Mouse (Mus musculus): ENCODE results near the gene Tmem53. TPM values are rescaled to one million over a fixed set of nuclear protein-coding genes. Genes with fewer than 3 reads are reported as not detected.

The Tmem53 gene
- polyA plus RNA-seq, 1 experiment from 2014 or later = 6.5 TPM

DNA sequence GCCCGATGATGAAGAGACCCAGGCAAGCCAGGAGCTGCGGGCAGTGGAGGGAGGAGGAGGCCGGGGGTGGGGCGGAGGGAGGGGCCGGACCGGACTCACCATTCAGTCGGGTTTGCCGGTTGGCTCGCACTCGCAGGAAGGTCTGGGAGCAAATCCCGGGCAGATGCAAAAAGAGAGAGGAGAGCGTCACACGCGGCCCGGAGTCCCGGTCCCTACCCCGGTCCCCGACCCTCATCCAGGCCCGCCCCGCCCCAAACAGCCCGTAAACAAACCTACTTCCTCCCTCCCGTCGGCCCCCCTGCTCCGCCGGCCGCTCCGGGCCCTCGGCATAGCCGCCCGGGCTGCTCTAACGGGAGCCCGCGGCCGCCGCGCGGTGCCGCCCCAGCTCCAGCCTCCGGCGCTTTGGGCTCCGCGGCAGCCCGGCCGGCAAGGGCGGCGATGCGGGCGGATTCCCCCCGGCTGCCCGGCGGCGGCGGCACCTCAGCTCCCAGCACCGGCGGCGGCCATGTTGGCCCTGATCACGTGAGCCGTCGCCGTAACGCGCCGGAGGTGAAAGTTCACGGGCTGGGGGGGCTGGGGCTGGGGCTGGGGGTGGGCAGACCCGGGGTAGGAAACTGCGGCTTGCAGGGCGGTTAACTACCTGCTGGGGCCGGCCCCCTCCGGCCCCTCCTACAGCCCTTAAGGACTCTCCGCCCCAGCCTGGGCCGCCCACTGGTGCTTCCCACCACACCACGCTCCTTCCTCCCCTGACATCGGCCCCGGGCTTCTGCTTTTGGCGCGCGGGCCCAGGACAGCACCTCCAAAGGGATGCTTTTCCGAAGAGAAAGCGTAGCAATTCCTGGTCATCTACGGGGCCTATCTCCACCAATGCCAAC, 37.4 kb downstream of the Tmem53 start:
- Histone ChIP-seq H3K4me2 (replicated peaks) (peak overlapping the region; percentile 73), H3K4me1 (peaks cover 42% of the 10 kb centered on the region), H3K27ac (replicated peaks) (peak overlapping the region; percentile 94), H3K9me3 (no peaks in the 10 kb centered on the region), H3K36me3 (peaks cover 23% of the 10 kb centered on the region), H3K27me3 (no peaks in the 10 kb centered on the region), H3K9ac (replicated peaks) (peak overlapping the region; percentile 74), H3K4me3 (peak overlapping the region; percentile 77)
- under 1% methylated on average over 69 of the region's 80 CpGs for WGBS
- ATAC-seq (replicated peaks) = peak; percentile 87

DNA sequence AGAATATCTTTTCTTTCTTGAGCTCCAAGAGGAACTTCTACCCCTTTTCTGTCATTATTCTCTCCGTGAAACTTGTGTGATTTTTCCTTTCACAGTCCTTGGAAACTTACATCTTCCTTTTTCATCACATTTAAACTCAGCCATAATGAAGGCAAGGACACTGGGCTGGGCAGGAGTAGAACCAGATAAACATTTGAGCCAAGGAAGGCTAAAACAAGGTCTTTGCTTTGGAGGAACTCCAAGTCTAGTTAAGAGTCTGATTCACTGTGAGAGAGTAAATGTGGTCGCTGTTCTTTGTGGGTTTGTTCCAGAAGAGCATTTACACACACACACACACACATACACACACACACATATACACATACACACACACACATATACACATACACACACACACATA, 39.9 kb downstream of the Tmem53 start:
- Histone ChIP-seq H3K36me3 (peaks cover 3% of the 10 kb centered on the region; the same call in 1 of the 2 replicates), H3K4me1 (peaks cover 27% of the 10 kb centered on the region), H3K9me3 (no peaks in the 10 kb centered on the region), H3K27ac (replicated peaks) (no peak overlapping the region), H3K27me3 (no peaks in the 10 kb centered on the region), H3K4me3 (no peak overlapping the region), H3K9ac (replicated peaks) (no peak overlapping the region), H3K4me2 (replicated peaks) (no peak overlapping the region)
- WGBS = 87% methylated on average over 2 of the region's 2 CpGs
- ATAC-seq (replicated peaks) = no peak

DNA sequence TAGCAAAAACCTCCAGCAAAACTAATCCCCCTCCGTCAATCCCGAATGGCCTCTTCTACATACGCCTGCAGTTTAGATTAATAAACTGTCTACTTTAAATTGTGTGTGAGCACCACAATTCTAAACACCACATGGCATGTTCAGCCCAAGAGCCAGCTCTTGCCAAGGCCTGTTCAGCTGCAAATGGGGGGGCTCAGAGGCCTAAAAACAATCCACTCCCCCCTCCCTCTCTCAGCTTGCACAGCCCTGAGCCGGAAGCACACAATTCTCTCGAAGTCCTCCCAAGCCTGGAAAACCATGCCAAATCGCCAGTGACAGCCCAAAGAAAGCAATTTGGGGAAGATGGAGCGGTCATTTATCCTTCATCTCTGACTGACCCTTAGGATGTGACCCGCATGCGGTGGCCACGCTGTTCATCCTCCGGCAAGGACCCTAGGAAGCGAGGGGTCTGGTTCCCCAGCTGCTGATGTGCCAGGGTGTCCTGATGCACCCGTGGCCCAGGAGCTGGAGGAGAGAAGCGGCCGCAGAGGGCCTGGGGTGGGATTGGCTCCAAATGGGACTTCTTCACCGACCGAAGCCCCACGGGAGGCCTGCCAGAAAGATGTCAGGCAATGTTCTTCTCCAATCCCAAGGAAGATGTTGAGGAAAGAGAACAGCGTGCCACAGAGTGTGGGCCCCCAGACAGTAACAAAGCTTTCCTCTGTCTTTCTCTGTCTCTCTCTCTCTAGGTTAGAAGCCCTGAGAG, 45.3 kb downstream of the Tmem53 start:
- no peak overlapping the region for H3K27ac ChIP-seq (replicated peaks)
- H3K36me3 ChIP-seq = no peaks in the 10 kb centered on the region
- no peak for ATAC-seq (replicated peaks)
- H3K9me3 ChIP-seq = no peaks in the 10 kb centered on the region
- 0 out of 2 replicates have a peak, but pooled peaks cover 4% of the 10 kb centered on the region for H3K27me3 ChIP-seq
- WGBS = 79% methylated on average over 19 of the region's 19 CpGs
- no peak overlapping the region for H3K4me3 ChIP-seq
- no peaks in the 10 kb centered on the region for H3K4me1 ChIP-seq
- no peak overlapping the region for H3K4me2 ChIP-seq (replicated peaks)
- no peak overlapping the region for H3K9ac ChIP-seq (replicated peaks)

DNA sequence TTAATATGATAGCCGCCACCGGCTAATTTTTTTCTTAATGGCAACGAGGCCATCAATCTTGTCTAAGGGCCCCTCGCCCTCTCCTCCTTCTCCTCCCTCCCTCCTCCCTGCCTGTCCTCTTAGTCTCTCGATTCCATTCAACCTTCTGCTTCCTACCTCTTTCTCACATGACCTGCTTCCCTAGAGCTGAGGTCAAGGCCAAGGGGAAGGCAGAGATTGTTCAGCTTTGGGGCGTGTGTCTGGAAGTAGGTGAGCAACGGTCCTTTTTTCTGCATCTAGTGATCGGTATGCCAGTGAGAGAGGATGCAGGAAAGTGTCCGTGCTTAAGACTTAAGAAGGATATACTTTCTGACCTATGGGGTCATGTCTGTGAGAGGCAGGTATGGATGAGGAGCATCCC, 46.1 kb downstream of the Tmem53 start:
- no peak overlapping the region for H3K27ac ChIP-seq (replicated peaks)
- H3K27me3 ChIP-seq = peaks cover 9% of the 10 kb centered on the region
- H3K36me3 ChIP-seq = no peaks in the 10 kb centered on the region
- H3K4me1 ChIP-seq = no peaks in the 10 kb centered on the region
- 78% methylated on average over 9 of the region's 9 CpGs for WGBS
- H3K9ac ChIP-seq (replicated peaks) = no peak overlapping the region
- no peak for ATAC-seq (replicated peaks)
- H3K9me3 ChIP-seq = no peaks in the 10 kb centered on the region
- H3K4me2 ChIP-seq (replicated peaks) = no peak overlapping the region
- no peak overlapping the region for H3K4me3 ChIP-seq

DNA sequence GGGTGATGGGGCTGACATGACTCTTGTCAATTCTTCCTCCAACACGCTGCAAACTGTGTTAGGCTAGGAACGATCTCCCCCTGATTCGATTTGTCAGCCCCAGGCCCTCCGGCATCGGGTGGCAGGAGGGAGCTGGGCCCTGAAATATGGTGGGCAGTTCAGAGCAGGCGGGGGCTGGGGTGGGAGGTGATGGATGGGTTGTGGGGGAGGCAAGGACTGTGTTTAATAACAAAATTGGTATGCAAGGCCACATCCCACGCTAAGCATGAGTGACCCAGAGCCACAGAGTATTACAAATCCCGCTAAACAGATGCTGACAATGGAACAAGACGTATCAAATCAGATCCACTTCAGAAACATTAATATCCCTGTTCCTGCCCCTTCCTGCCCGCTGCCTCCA, 48.2 kb downstream of the Tmem53 start:
- Histone ChIP-seq H3K27ac (replicated peaks) (no peak overlapping the region), H3K4me2 (replicated peaks) (no peak overlapping the region), H3K9ac (replicated peaks) (no peak overlapping the region), H3K36me3 (no peaks in the 10 kb centered on the region), H3K27me3 (peaks cover 30% of the 10 kb centered on the region), H3K4me1 (peaks cover 12% of the 10 kb centered on the region), H3K9me3 (no peaks in the 10 kb centered on the region), H3K4me3 (no peak overlapping the region)
- WGBS = 83% methylated on average over 10 of the region's 10 CpGs
- ATAC-seq (replicated peaks) = no peak

DNA sequence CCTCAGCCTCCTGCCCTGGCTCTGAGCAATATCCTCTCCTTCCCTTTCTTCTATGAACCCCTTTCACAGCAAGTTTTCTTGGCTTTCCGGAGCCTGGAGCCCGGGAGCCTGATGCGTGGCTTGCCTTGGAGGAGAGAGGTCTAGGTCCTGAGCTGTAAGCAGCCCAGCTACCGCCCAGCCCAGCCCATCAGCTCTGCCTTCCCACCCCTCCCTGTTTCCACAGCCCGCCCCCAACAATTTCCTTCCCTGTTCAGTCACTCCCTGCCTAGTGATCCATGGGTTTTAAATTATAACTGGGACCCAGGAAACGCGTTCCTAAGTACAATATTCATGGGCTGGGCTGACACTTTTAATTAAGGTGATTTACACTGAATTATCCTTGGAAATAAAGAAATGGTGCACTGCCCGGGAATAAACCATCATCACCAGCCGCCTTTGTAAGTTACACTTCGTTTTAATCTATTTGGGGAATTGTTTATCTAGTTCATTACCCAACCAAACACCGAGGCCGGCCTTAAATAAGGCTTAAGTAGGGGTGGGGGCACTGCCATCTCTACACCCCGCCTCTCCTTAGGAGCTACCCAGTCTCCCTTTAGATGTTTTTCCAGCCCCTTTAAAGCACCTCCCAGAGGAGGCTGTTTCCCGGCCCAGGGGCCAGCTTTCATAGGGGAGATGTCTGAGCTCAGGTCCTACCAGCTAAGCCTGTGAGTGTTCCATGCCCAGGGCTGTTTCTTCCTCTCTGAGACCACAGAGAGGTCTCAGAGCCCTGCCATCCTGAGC, 50.5 kb downstream of the Tmem53 start:
- peaks cover 48% of the 10 kb centered on the region for H3K27me3 ChIP-seq
- peaks cover 12% of the 10 kb centered on the region for H3K4me1 ChIP-seq
- WGBS = 19% methylated on average over 14 of the region's 14 CpGs
- no peak overlapping the region for H3K9ac ChIP-seq (replicated peaks)
- no peaks in the 10 kb centered on the region for H3K36me3 ChIP-seq
- no peaks in the 10 kb centered on the region for H3K9me3 ChIP-seq
- H3K4me2 ChIP-seq (replicated peaks) = no peak overlapping the region
- no peak for ATAC-seq (replicated peaks)
- no peak overlapping the region for H3K4me3 ChIP-seq
- H3K27ac ChIP-seq (replicated peaks) = no peak overlapping the region

DNA sequence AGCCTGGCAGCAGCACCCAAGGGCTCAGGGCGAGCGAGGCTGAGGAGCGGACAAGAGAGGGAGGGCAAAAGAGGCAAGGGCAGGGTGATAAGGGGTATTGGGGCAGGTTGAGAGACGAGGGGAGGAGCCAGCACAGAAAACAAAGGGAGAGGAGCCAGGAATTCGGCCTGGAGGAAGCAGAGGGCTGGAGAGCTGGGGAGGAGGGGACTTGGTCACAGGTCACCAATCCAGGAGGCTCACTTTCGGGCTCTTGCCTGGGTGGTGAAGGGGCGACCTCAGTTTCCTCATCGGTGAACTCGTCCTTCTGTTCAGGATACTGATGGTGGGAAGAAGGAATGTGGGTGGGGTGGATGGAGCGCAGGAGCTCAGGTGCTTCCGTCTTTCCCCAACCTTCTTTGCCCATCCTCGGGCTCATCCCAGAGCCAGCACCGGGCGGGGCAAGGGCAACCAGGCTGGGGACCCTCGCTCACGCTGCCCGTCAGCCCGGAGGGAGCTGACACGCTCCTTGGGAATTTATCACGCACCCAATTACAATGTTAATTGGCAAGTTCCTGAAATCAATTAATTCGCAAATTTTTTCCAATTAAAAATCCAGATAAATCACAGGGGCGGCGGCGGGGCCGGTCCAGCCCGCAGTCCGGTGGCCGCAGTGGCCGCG, 52.0 kb downstream of the Tmem53 start:
- Histone ChIP-seq H3K27me3 (peaks cover 48% of the 10 kb centered on the region), H3K4me1 (peaks cover 12% of the 10 kb centered on the region)

DNA sequence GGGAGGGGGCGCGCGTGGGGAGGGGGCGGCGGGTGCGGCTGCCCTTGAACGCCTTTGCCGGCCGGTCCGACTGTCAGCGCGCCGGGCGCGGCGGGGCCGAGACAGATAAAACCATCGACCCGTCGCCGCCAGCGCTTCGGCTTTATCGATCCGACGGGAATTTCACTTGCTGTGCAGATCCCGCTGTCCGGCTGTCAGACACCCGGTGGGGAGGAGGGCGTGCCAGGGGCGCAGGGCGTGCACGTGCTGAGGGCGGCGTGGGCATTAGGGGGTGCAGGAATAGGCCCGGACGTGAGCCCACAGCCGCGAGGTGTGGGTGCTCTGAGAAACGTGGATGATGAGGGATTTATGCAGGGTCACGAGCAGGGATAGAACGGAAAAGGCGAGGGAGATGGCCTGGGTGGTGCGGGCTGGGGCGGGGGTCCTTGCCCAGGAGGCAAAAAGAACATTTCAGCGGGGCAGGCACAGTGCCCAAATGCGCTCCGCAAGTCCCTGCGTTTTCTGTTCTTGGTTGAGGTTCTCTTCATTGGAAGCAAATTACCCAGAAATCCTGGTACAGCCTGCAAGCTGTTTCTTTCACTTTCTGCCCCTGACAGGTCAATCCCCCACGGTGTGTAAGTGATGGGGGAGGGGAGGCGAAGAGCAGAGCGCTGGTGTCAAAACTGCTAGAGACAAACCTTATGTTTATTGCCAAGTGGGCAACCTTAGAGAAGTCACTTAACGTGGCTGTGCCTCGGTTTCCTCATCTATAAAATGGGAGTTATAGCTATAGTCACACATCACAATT, 52.7 kb downstream of the Tmem53 start:
- WGBS = 2% methylated on average over 54 of the region's 54 CpGs
- H3K27ac ChIP-seq (replicated peaks) = no peak overlapping the region
- ATAC-seq (replicated peaks) = 0 out of 2 replicates have a peak, but pooled peaks have one; percentile 38
- peaks cover 12% of the 10 kb centered on the region for H3K4me1 ChIP-seq
- no peaks in the 10 kb centered on the region for H3K9me3 ChIP-seq
- peak overlapping the region; percentile 71 for H3K4me2 ChIP-seq (replicated peaks)
- peak overlapping the region; percentile 41 for H3K4me3 ChIP-seq
- H3K9ac ChIP-seq (replicated peaks) = peak overlapping the region; percentile 38
- peaks cover 48% of the 10 kb centered on the region for H3K27me3 ChIP-seq
- no peaks in the 10 kb centered on the region for H3K36me3 ChIP-seq

More for the DNA sequence above, 52.0 kb downstream of the Tmem53 start:
- H3K36me3 ChIP-seq = no peaks in the 10 kb centered on the region
- peak overlapping the region; percentile 41 for H3K4me3 ChIP-seq
- no peak overlapping the region for H3K27ac ChIP-seq (replicated peaks)
- H3K4me2 ChIP-seq (replicated peaks) = peak overlapping the region; percentile 71
- no peaks in the 10 kb centered on the region for H3K9me3 ChIP-seq
- ATAC-seq (replicated peaks) = no peak
- peak overlapping the region; percentile 38 for H3K9ac ChIP-seq (replicated peaks)
- 7% methylated on average over 30 of the region's 30 CpGs for WGBS

DNA sequence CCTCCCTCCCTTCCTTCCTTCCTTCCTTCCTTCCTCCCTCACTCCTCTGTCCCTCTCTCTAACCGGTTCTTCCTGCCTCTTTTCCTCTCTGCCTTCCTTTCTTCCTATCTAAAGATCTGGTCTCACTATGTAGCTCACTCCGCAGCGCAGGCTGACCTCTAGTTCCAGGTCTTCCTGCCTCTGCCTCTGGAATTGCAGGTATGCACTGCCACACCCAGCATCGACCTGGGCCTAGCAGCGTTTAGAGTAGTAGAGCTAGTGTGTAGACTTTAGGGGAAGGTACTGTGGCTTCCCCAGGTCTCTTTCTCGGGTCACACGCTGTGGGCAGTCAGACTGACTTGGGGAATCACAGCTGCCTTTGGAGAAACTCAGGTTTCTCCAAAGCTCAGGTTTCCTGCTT, 53.7 kb downstream of the Tmem53 start:
- 60% methylated on average over 6 of the region's 7 CpGs for WGBS
- Histone ChIP-seq H3K4me1 (peaks cover 12% of the 10 kb centered on the region), H3K27me3 (peaks cover 48% of the 10 kb centered on the region)

DNA sequence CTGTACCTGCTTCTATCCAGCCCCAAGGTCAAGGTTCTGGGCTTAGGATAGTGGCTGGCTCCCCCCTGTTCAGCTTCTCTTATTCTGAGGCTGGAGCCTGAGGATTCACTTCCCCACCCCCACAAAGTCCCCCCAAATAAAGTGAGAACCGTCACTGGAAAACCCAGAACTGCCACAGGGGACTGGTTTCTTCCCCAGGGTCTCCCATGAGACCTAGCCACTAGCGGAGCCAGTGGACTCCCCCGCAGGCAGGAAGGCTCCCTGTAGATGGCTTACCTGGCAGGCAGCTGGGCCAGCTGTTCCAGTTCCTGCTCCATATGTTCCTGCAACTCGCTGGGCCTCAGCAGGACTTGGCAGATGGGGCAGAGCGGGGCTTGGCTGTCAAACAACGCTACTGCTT, 55.5 kb downstream of the Tmem53 start:
- H3K9me3 ChIP-seq = no peaks in the 10 kb centered on the region
- WGBS = 59% methylated on average over 6 of the region's 6 CpGs

More for the DNA sequence above, 53.7 kb downstream of the Tmem53 start:
- Histone ChIP-seq H3K9me3 (no peaks in the 10 kb centered on the region), H3K36me3 (no peaks in the 10 kb centered on the region), H3K4me2 (replicated peaks) (no peak overlapping the region), H3K4me3 (no peak overlapping the region), H3K27ac (replicated peaks) (no peak overlapping the region), H3K9ac (replicated peaks) (no peak overlapping the region)
- no peak for ATAC-seq (replicated peaks)

DNA sequence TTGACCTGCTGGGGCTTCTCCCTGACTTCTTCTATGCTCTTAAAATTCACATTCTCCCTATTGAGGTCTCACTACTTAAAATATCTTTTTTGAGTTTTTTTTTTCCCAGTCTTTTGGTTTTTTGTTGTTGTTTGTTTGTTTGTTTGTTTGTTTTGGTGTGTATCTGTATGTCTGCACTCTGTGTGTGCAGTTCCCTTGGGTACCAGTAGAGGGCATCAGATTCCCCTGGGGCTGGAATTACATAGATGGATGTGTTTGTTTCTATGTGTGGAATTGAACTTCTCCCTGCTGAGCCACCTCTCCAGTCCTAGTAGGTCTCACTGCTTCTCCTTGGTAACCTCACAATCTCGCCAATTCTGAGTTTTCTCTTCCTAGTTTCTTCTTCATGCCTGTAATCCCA, 57.7 kb downstream of the Tmem53 start:
- H3K36me3 ChIP-seq = no peaks in the 10 kb centered on the region
- H3K27ac ChIP-seq (replicated peaks) = no peak overlapping the region
- H3K9me3 ChIP-seq = no peaks in the 10 kb centered on the region
- ATAC-seq (replicated peaks) = no peak
- WGBS = 97% methylated on average over 1 of the region's 1 CpGs
- H3K4me3 ChIP-seq = no peak overlapping the region
- peaks cover 38% of the 10 kb centered on the region for H3K27me3 ChIP-seq
- peaks cover 13% of the 10 kb centered on the region for H3K4me1 ChIP-seq
- no peak overlapping the region for H3K9ac ChIP-seq (replicated peaks)
- H3K4me2 ChIP-seq (replicated peaks) = no peak overlapping the region

More for the DNA sequence above, 55.5 kb downstream of the Tmem53 start:
- no peak overlapping the region for H3K27ac ChIP-seq (replicated peaks)
- H3K27me3 ChIP-seq = peaks cover 44% of the 10 kb centered on the region
- no peak overlapping the region for H3K4me2 ChIP-seq (replicated peaks)
- H3K4me1 ChIP-seq = peaks cover 13% of the 10 kb centered on the region
- no peaks in the 10 kb centered on the region for H3K36me3 ChIP-seq
- H3K4me3 ChIP-seq = no peak overlapping the region
- H3K9ac ChIP-seq (replicated peaks) = no peak overlapping the region
- ATAC-seq (replicated peaks) = no peak

Measured in forebrain, embryonic 15.5 days (tissue).